Mouse (Mus musculus) colon, adult 2 months (tissue): ENCODE results near the gene Slc9a4. TPM values are rescaled to one million over a fixed set of nuclear protein-coding genes. Genes with fewer than 3 reads are reported as not detected.

ENCODE experiments used
- polyA plus RNA-seq: library from polyadenylated mRNA; depleted of rRNA; stranded (reverse); fragments of >200 nt; gene quantifications from 2 replicates; pipeline ENCODE4 v1.2.3, GENCODE M21; 2012; rRNA removed

Gene Slc9a4
- 0.10 and 0.55 TPM in 2 replicates for polyA plus RNA-seq

GRCm38 (mm10) chr1:40579784-40580183 lies at the start of gene Slc9a4:
Slc9a4 (plus strand) TSS chr1:40580081.

Other genes with a start within 250 kb of the Slc9a4 start
- 0.84 and 1.1 TPM in 2 replicates for gene Il1rl1, start 150.5 kb upstream of the Slc9a4 start, polyA plus RNA-seq
- 0.07 and 0.12 TPM in 2 replicates for gene Il18r1, start 114.5 kb upstream of the Slc9a4 start, polyA plus RNA-seq
- 0.09 TPM in 2 replicates for gene Il18rap, start 64.7 kb upstream of the Slc9a4 start, polyA plus RNA-seq
- 225 and 291 TPM in 2 replicates for gene Slc9a2, start 100.5 kb downstream of the Slc9a4 start, polyA plus RNA-seq
- 11.2 and 13.6 TPM in 2 replicates for gene Mfsd9, start 210.6 kb downstream of the Slc9a4 start, polyA plus RNA-seq
- 0.28 and 0.30 TPM in 2 replicates for gene Tmem182, start 225.5 kb downstream of the Slc9a4 start, polyA plus RNA-seq